Mouse (Mus musculus) CD8-positive naive resting alpha-beta T cell, adult 2 months (primary cell): ENCODE measurements around the gene Syn3.

Source experiments
- DNase-seq, 2 experiments: peaks; one replicate each; pipeline ENCODE4 v3.0.0; 2022; ENCODE audit warnings: low read depth in 2 of 2, low spot score in 2 of 2

Gene Syn3

DNA sequence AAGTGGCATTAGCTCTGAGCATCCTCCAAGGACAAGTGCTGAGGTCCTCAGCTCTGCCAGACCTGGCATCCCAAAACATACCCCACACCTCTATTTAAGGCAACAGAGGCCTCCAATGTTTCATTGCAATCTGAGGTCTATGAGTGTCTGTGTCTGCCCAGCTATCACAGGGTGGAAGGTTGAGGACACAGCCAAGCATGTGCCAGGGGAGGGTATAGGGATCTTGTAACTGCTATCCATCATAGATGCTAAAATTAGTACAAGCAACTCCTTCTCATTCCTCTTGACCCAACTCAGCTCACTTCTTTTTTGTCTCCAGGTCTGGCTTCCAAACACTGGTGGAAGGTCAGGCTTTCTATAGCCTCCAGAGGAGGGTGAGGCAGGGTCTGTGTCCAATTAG is 127.1 kb downstream of the Syn3 start:
- DNase-seq = no peak

DNA sequence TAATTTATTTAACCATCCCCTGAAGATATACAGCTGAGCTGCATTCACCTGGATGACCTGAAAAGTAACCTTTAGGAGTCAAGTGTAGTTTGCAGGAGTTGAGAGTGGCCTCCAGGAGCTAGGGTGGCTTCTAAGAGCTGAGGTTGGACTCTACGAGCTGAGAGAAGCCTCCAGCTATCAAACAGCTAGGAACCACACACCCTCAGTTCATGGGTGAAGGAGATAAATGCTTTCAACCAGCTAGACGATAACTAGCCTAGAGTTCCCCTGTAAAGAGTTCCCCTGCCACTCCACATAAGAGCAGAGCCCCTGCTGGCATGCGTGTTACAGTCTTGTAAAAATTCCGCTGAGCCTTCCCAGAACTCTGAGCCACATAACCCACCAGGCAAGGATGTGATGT is 129.3 kb downstream of the Syn3 start:
- no peak for DNase-seq

DNA sequence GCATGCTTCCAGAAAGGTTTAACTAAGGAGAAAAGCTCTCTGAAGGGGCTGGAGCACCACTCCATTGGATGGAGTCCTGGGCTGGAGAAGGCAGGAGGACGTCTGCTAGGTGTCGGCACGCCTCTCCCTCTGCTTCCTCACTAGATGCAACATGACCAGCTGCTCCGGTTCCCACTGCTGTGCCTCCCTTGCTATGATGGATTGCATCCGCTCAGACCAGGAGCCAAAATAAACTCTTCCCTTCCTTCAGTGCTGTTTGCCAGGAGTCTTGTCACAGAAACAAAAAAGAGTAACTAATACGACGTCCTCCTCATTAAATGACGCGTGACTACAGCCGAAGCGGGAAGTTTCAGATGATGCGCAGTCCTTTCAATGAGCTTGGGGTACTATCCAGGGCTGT is 129.9 kb downstream of the Syn3 start:
- DNase-seq = no peak

DNA sequence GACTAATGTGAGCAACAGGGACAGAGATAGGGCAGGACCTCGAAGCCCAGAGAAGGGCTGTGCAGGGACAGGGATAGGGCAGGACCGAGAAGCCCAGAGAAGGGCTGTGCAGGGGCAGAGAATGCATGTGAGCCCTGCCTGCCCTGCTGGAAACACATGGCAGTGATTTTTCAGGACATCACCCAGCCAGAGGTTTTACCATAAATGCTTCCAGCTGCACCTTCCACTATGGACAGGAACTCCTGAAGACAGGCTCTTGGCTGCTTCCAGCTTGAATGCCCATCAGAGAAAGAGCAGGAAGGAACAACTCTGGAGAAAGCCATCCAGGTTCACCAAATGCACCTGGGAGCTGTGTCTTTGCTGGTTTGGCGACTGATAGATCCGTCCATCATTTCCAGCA is 131.3 kb downstream of the Syn3 start:
- DNase-seq = no peak

DNA sequence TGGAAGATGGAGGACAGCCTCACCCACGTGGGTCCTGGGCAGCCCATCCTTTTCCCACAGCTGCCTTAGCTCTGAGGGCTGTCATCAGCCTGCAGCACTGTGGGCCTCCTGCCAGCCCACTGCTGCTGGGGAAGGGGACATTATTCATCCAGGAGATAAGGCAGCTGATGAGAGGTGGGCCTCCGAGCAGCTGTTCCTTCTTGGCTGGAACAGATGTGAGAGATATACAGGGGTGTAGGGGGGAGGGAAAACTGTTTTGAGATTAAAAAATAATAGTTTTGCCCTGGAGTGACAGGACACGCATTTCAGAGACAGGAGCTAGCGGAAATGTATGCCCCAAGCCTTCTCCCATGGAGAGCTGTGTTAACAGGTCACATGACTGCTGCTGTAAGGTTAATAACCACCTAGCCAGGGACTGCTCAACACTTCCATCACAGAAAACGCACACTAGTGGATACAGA is 133.0 kb downstream of the Syn3 start:
- no peak for DNase-seq

DNA sequence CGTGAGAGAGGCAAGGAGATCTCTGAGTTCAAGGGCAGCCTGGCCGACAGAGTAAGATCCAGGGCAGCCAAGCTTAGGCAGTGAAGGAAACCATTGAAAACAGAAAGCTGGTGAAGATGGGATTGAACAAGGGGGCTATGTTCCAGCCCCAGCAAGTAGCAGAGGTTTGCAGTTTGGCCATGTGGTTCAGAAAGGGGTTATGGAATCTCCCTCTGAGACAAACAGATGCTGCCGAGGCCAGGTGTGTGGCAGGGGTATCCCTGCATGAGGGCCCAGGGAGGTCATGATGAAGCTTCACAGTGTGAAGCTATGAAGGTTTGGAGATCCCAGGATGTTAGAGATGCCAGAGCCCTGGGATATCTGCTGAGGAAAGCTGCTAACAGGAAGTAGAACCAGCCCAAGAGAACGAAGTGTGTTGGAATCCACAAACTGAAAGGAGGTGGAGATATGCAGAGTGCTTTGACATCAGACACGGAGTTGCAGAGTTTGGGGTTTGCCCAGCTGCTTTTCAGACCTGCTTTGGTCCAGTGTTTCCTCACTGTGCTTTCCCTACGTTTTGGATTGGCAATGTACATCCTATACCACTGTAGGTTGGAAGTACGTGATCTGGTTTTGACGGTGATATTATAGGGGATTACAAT is 134.9 kb downstream of the Syn3 start:
- no peak for DNase-seq

DNA sequence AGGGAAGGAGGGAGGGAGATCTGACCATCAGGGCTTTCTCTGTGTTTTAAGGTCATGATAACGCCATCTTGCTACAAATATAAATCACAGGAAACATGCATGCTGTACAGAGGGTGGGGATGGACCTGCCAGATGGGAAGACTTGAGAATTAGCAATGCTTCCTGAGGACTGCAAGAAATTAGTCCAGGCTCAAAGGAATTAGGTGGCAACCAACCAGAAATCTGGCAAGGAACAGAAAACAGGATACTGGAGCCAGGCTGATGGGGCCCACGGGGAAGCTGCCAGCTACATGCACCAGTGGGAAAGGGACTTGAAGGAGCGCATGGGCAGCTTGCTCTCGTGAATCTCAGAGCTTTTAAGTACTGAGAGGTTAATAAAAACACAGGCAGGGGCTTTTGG is 139.0 kb downstream of the Syn3 start:
- DNase-seq = no peak

DNA sequence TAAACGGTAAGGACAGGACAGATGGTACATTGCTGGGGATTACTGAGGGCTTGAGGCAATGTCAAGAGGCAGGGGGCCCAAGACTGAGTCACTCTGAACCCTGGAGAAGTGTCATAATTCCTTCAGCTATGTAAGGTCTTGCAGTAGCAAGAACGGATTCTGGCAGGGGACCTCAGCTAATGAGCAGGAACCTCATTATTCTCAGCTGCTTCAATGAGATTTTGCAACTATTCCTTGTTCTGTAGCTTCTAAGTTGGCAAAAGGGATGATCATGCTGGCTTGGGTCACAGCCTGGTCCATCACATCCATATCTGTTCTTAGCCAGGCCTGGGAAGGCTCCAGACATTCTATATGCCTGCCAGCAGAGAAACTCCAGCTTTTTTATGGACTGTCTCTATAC is 139.5 kb downstream of the Syn3 start:
- DNase-seq = no peak

DNA sequence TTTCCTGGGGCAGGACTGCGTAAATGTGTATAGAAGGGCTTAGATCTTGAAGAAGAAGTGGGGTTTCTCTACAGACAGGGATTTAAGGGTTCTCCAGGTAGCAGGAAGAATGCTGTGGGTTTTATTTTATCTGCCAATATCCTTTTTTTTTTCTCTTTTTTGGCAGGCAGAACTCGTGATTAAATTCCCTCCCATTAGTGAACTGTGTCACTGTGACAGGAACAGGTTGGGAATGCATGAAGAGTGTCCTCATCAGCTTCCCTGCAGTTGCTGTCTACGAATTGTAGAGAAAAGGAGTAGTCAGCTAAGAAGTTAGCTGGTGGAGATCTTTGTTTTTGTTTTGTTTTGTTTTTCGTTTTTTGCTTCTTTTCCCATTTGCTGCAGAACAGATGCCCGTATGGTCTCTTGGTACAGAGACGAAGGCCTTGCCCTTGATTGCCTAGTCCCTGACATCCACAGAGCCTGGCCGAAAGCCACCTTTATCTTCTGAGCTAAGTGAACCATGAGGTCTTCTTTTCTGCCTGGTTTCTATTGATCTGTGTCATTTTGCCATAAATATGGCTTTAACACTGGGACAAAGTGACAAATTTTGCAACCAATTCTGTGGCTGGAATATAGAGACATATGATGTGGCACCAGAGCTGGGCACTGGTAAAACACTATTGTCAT is 140.3 kb downstream of the Syn3 start:
- no peak for DNase-seq

DNA sequence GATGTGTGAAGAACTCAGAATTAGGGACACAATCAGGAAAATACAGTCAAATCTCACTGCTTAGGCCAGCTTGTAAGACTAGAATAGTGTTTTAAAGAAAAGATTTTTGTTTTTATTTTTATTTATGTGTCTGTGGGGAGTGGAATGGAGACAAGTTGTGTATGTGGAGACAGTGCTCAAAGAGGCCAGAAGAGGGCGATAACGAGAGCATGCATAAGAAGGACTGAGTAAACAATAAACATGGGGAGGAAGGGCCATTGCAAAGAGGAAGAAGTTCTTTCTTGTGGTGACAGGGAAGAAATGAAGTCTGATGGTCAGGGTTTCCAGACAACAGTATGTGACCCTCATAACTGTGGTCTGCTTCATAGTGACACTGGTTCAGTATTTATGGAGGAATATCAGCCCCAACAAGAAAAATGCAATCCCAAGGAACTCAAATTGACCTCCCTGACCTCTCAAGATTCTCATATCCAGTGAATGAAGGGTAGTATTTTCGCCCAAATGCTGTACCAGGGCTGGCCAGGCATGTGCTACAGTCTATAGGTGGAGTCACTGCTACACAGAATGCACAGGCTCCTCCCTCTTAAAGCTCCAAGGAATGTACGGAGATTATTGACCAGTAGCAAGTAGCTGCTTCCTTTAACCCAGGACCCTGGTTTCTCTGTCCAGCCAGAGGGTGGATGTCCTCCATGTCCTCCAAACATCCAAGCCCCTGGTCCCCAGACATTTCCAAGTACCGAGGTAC is 141.7 kb downstream of the Syn3 start:
- no peak for DNase-seq

DNA sequence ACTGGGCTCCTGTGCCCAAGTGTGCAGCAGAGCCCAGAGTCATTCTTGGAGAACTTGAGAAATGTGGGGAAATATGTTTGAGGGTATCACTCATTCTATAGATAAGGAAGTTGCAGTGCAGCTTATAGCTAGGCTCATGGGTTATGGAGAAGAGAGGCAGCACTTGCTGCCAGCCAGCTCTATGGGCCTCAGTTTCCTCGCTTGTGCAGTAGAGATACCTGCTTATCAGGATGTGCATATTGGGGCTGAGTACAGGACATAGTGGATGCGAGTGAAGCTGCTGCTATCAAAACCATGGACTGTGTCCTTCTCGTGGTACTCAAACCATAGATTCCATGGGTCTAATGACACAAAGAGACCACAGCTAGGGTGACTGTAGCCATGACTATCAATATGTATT is 146.2 kb downstream of the Syn3 start:
- no peak for DNase-seq

DNA sequence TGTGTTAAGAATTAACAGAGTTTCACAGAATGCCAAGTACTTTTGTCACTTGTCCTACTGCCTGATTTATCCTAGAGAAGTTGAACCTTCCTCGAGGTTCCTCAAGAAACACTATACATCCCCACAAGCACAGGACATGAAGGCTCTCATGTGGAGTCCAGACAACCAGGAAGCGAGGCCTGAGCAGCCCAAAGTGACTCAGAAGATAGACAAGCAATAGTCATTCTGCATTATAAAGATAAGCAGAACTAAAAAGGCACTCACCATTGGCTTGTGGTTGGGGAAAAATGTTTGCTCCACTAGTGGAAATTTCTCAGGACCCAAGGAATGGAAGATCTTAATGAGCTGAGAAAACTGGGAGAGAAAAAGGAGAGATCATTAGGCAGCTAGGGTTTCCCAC is 147.4 kb downstream of the Syn3 start:
- DNase-seq = no peak

DNA sequence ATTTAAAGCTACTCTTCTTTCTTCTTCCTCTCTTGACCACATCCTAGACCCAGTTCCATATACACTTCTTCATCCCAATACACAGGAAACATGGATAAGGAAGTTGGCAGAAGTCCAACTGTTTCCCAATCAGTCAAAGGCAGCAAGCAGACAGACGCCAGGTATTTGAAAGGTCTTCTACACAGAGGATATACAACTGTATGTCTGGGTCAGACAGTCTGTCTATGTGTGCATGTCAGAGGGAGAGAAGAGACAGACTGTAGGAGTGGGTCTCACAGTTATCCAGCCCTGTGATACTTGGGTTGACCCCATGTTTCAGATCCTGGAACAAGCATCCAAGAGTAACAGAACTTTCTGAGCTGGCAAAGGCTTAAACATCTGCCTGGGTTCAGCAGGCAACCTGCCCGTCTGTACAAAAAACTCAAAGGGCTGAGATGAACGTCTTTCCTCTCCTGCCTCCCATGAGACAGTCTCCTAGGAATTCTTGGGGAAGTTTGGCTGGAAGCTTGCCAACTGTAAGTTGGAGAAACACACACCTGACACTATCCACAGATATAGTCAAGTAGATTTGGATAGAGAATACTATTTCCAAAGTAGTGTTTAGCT is 152.4 kb downstream of the Syn3 start:
- DNase-seq = no peak

DNA sequence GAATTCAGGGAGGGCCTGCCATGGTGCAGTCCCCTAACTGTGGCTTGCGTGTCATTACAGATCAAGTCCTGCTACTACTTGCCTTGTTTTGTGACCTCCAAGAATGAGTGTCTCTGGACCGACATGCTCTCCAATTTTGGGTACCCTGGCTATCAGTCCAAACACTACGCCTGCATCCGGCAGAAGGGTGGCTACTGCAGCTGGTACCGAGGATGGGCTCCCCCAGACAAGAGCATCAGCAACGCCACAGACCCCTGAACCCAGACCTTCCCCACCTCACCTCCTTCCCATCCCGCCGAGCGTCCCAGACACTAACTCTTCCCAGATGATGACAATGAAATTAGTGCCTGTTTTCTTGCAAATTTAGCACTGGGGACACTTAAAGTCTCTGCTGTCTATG is 153.1 kb downstream of the Syn3 start:
- DNase-seq = no peak

DNA sequence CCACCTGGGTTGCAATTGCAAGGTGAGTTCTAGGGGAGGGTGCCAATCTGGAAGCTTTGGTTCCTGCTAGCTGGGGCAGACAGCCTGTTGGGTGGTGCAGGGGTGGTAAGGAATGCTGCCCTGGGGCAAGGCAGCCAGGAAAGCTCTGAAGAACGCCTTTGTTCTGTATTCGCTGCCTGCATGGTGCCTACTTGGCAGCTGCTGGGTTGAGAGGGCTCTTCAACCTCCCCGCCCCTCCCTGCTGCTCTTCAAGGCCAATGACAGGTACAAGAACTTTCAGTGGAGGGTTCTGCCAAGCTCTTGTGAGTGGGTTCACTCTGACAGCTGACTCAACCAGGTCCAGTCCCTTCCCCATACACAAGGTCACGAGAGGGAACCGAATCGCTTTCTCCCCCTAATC is 154.0 kb downstream of the Syn3 start:
- no peak for DNase-seq

DNA sequence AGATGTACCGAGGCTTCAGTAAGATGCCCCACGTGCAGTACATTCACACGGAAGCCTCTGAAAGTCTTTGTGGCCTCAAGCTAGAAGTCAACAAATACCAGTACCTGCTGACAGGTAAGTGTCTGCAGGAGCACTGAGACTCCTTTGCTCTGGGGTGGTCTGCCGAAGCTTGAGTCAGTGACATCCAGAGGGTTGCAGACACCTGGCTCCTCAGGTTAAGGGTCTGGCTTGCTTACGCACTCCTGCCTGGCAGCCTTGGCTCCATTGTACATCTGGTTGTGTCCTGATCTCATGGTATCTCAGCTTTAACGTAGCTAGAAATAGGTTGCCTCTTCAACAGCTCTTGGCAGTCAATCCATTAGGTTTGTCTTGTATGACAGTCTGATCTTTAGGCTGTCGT is 154.8 kb downstream of the Syn3 start:
- DNase-seq = no peak

DNA sequence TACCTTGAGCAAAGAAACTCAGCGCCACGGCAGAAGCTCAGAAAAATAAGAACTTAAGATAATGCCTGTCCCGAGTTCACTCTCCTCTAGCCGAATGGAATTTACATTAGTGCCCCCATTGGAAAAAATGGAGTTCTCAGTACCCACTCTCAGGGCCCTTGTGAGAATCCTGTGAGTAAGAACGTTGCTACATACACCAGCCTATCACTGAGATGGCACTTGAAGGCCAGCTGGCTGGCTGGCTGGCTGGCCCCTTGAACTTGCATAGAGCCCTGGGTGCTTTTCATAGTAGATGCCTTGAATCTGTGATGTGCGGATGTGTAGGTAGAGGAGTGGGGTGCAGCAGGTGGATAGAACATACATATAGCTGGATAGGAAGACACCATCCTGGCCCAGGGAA is 155.3 kb downstream of the Syn3 start:
- no peak for DNase-seq

DNA sequence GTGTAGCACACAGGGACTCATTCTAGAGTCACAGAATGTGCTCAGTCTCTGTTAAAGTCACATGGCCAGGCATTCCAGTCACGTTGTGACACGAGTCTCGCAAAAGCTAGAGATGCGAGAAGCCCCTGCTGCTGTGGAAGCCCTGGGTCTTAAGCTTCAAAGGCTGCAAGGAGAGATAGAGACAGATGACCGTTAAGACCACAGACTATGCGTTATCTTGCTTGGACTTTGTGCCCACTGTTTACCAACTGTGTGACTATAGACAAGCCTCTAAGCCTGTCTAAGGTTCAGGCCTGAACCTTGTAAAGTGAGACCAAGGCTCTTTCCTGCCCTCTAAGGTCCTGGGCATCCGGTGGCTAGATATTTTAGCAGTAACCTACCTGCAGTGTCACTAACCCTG is 156.0 kb downstream of the Syn3 start:
- no peak for DNase-seq

DNA sequence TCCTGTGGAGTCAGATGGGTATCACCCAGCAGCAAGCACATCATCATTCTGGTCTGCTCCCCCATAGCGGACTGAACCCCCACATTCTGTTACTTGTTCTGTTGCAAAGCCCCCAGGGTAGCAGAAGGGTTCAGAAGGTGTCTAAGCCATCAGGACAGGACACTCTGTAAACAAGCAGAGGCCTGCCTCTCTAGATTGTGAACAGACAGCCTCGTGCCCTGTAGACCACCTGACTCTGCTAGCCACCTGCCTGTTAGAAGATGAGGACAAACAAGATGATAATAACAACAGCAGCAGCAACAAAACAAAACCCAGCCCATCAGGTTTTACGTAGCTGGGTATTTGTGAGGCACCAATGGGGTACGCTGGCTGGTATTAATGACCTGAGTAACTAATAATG is 156.5 kb downstream of the Syn3 start:
- no peak for DNase-seq

DNA sequence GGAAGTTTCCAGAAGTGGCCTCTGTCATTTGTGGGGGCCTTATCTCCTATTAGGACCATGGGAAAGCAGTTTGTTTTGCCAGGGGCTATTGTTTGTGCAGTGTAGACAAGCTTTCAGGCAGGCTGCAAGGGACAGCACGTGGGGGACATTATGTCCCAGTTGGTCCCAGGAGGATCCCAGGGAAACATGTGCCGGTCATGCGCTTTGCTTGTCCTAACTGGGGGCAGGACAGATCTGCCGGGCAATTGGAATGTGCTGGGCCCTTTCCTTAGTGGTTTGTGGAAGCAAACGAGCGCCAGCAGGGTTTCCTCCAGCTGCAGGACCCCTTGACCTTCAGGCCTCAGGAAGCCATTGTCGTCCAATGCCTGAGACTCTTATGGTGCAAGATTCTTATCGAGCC is 157.1 kb downstream of the Syn3 start:
- no peak for DNase-seq

DNA sequence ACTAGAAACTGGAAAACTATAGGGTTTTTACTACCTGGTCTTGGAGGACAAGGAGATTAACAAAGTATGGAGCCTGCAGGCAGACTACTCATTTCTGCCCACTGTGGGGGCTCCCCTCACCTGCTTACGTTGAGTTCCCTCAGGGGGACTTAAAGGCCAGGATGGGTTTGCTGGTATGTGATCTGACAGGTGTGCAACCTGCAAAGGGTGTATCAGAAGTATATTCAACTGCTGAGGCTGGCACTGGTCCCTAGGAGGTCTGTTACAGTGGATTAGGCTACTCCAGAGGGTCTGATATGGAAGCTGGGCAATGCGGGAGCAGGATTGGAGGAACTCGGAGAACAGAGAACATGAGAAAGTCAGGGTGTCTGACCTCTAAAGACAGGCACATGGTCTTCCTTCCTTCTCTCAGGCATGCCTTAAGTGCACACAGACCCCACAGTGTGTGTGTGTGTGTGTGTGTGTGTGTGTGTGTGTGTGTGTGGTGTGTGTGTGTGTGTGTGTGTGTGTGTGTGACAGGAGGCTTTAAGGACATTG is 157.6 kb downstream of the Syn3 start:
- DNase-seq = no peak

DNA sequence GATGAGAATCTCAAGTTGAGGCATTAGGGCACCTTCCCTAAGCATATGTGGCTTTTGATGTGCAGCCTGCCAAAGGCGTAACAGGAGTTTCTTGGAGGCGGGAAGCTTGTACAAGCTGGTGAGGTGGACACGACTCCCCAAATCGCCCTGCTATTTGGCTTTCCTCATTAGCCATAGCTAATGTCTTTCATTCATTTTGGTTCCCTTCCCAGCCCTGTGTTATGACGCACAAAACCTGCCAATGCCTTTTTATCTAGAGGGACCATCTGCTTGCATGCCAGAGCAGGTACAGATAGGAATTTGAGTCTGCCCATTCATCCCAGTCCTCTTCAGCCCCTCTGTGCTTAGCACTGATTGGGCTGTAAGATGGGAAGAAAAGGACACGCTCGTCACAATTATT is 158.3 kb downstream of the Syn3 start:
- DNase-seq = no peak
